Mouse (Mus musculus): Measurements from ENCODE around the gene Tmem248. TPM values are rescaled to one million over a fixed set of nuclear protein-coding genes. Genes with fewer than 3 reads are reported as not detected.

Gene Tmem248
- polyA plus RNA-seq, 1 experiment from 2014 or later, result 33.6 TPM

- Histone ChIP-seq H3K27ac (no peak overlapping the region), H3K4me1 (replicated peaks) (no peaks in the 10 kb centered on the region), H3K9me3 (0 out of 2 replicates have a peak, but pooled peaks cover 3% of the 10 kb centered on the region), H3K27me3 (ENCODE audit: insufficient read depth, poor library complexity, severe bottlenecking) (no peaks in the 10 kb centered on the region), H3K4me3 (no peak overlapping the region), H3K36me3 (peaks cover 65% of the 10 kb centered on the region)
- WGBS, result 92% methylated on average over 11 of the region's 11 CpGs
- DNase-seq (ENCODE audit: low spot score), result no peak
Observed at GRCm38 (mm10) chr5:130212956-130213355, 3.9 kb upstream of the Tmem248 start.

GRCm38 (mm10) chr5:130217406-130217805 is 525 bp downstream of the Tmem248 start:
- H3K27ac ChIP-seq, result no peak overlapping the region
- no peak overlapping the region for H3K4me3 ChIP-seq
- DNase-seq (ENCODE audit: low spot score), result no peak
- H3K9me3 ChIP-seq, result 0 out of 2 replicates have a peak, but pooled peaks cover 7% of the 10 kb centered on the region
- peaks cover 27% of the 10 kb centered on the region for H3K36me3 ChIP-seq
- no peaks in the 10 kb centered on the region for H3K27me3 ChIP-seq (ENCODE audit: insufficient read depth, poor library complexity, severe bottlenecking)
- peaks cover 10% of the 10 kb centered on the region for H3K4me1 ChIP-seq (replicated peaks)
- 96% methylated on average over 4 of the region's 4 CpGs for WGBS

- Histone ChIP-seq H3K9me3 (0 out of 2 replicates have a peak, but pooled peaks cover 7% of the 10 kb centered on the region), H3K27ac (no peak overlapping the region), H3K27me3 (ENCODE audit: insufficient read depth, poor library complexity, severe bottlenecking) (no peaks in the 10 kb centered on the region), H3K4me3 (no peak overlapping the region), H3K4me1 (replicated peaks) (peaks cover 16% of the 10 kb centered on the region), H3K36me3 (peaks cover 17% of the 10 kb centered on the region)
- 90% methylated on average over 5 of the region's 5 CpGs for WGBS
- DNase-seq (ENCODE audit: low spot score), result no peak
Observed at GRCm38 (mm10) chr5:130218336-130218735, 1.5 kb downstream of the Tmem248 start.

- Histone ChIP-seq H3K27me3 (ENCODE audit: insufficient read depth, poor library complexity, severe bottlenecking) (no peaks in the 10 kb centered on the region), H3K9me3 (0 out of 2 replicates have a peak, but pooled peaks cover 7% of the 10 kb centered on the region), H3K4me3 (peak overlapping the region; percentile 88), H3K27ac (peak overlapping the region; percentile 94), H3K36me3 (peaks cover 8% of the 10 kb centered on the region), H3K4me1 (replicated peaks) (peaks cover 24% of the 10 kb centered on the region)
- 47% methylated on average over 2 of the region's 2 CpGs for WGBS
- DNase-seq (ENCODE audit: low spot score), result no peak
Observed at GRCm38 (mm10) chr5:130221316-130221715, 4.4 kb downstream of the Tmem248 start.

GRCm38 (mm10) chr5:130221760-130222145 is 4.9 kb downstream of the Tmem248 start:
- H3K9me3 ChIP-seq, result 0 out of 2 replicates have a peak, but pooled peaks cover 7% of the 10 kb centered on the region
- H3K4me3 ChIP-seq, result peak overlapping the region; percentile 88
- under 1% methylated on average over 10 of the region's 10 CpGs for WGBS
- no peaks in the 10 kb centered on the region for H3K27me3 ChIP-seq (ENCODE audit: insufficient read depth, poor library complexity, severe bottlenecking)
- peak overlapping the region; percentile 94 for H3K27ac ChIP-seq
- DNase-seq (ENCODE audit: low spot score), result no peak
- peaks cover 8% of the 10 kb centered on the region for H3K36me3 ChIP-seq
- peaks cover 24% of the 10 kb centered on the region for H3K4me1 ChIP-seq (replicated peaks)

GRCm38 (mm10) chr5:130222146-130223004 is 5.5 kb downstream of the Tmem248 start:
- DNase-seq (ENCODE audit: low spot score), result peak; percentile 94
- Histone ChIP-seq H3K4me3 (peak overlapping the region; percentile 88), H3K9me3 (0 out of 2 replicates have a peak, but pooled peaks cover 7% of the 10 kb centered on the region), H3K36me3 (peaks cover 8% of the 10 kb centered on the region), H3K27ac (peak overlapping the region; percentile 94), H3K27me3 (ENCODE audit: insufficient read depth, poor library complexity, severe bottlenecking) (no peaks in the 10 kb centered on the region), H3K4me1 (replicated peaks) (peaks cover 24% of the 10 kb centered on the region)
- WGBS, result under 1% methylated on average over 88 of the region's 88 CpGs

- Histone ChIP-seq H3K27ac (no peak overlapping the region), H3K27me3 (ENCODE audit: insufficient read depth, poor library complexity, severe bottlenecking) (no peaks in the 10 kb centered on the region), H3K4me3 (no peak overlapping the region), H3K9me3 (no peaks in the 10 kb centered on the region), H3K36me3 (peaks cover 38% of the 10 kb centered on the region), H3K4me1 (replicated peaks) (peaks cover 15% of the 10 kb centered on the region)
- no peak for DNase-seq (ENCODE audit: low spot score)
- WGBS, result 97% methylated on average over 3 of the region's 3 CpGs
Observed at GRCm38 (mm10) chr5:130226790-130227189, 9.9 kb downstream of the Tmem248 start.

- Histone ChIP-seq H3K36me3 (peaks cover 51% of the 10 kb centered on the region), H3K4me3 (no peak overlapping the region), H3K4me1 (replicated peaks) (peaks cover 11% of the 10 kb centered on the region), H3K9me3 (no peaks in the 10 kb centered on the region), H3K27ac (no peak overlapping the region), H3K27me3 (ENCODE audit: insufficient read depth, poor library complexity, severe bottlenecking) (no peaks in the 10 kb centered on the region)
- no peak for DNase-seq (ENCODE audit: low spot score)
- 89% methylated on average over 4 of the region's 4 CpGs for WGBS
Observed at GRCm38 (mm10) chr5:130228120-130228519, 11.2 kb downstream of the Tmem248 start.

- no peaks in the 10 kb centered on the region for H3K4me1 ChIP-seq (replicated peaks)
- H3K27ac ChIP-seq, result no peak overlapping the region
- H3K36me3 ChIP-seq, result peaks cover 100% of the 10 kb centered on the region
- no peak overlapping the region for H3K4me3 ChIP-seq
- DNase-seq (ENCODE audit: low spot score), result no peak
- H3K27me3 ChIP-seq (ENCODE audit: insufficient read depth, poor library complexity, severe bottlenecking), result no peaks in the 10 kb centered on the region
- 95% methylated on average over 8 of the region's 8 CpGs for WGBS
- no peaks in the 10 kb centered on the region for H3K9me3 ChIP-seq
Observed at GRCm38 (mm10) chr5:130236302-130236701, 19.4 kb downstream of the Tmem248 start.

- 92% methylated on average over 7 of the region's 7 CpGs for WGBS
- no peaks in the 10 kb centered on the region for H3K27me3 ChIP-seq (ENCODE audit: insufficient read depth, poor library complexity, severe bottlenecking)
- no peaks in the 10 kb centered on the region for H3K9me3 ChIP-seq
- no peak for DNase-seq (ENCODE audit: low spot score)
- H3K4me3 ChIP-seq, result no peak overlapping the region
- H3K4me1 ChIP-seq (replicated peaks), result no peaks in the 10 kb centered on the region
- peaks cover 100% of the 10 kb centered on the region for H3K36me3 ChIP-seq
- H3K27ac ChIP-seq, result no peak overlapping the region
Observed at GRCm38 (mm10) chr5:130239236-130239635, 22.4 kb downstream of the Tmem248 start.

GRCm38 (mm10) chr5:130239856-130240255 is 23.0 kb downstream of the Tmem248 start:
- Histone ChIP-seq H3K9me3 (no peaks in the 10 kb centered on the region), H3K4me3 (no peak overlapping the region), H3K4me1 (replicated peaks) (no peaks in the 10 kb centered on the region), H3K36me3 (peaks cover 100% of the 10 kb centered on the region), H3K27ac (no peak overlapping the region), H3K27me3 (ENCODE audit: insufficient read depth, poor library complexity, severe bottlenecking) (no peaks in the 10 kb centered on the region)
- WGBS, result 94% methylated on average over 2 of the region's 2 CpGs
- no peak for DNase-seq (ENCODE audit: low spot score)

- H3K9me3 ChIP-seq, result no peaks in the 10 kb centered on the region
- no peak overlapping the region for H3K27ac ChIP-seq
- 95% methylated on average over 12 of the region's 12 CpGs for WGBS
- H3K36me3 ChIP-seq, result peaks cover 100% of the 10 kb centered on the region
- DNase-seq (ENCODE audit: low spot score), result no peak
- H3K4me1 ChIP-seq (replicated peaks), result no peaks in the 10 kb centered on the region
- H3K4me3 ChIP-seq, result no peak overlapping the region
- H3K27me3 ChIP-seq (ENCODE audit: insufficient read depth, poor library complexity, severe bottlenecking), result no peaks in the 10 kb centered on the region
Observed at GRCm38 (mm10) chr5:130241426-130241825, 24.5 kb downstream of the Tmem248 start.

- H3K27ac ChIP-seq, result no peak overlapping the region
- peaks cover 100% of the 10 kb centered on the region for H3K36me3 ChIP-seq
- no peak for DNase-seq (ENCODE audit: low spot score)
Observed at GRCm38 (mm10) chr5:130247823-130248222, 30.9 kb downstream of the Tmem248 start.

More at GRCm38 (mm10) chr5:130247823-130248222, 30.9 kb downstream of the Tmem248 start:
- 91% methylated on average over 5 of the region's 5 CpGs for WGBS
- no peak overlapping the region for H3K4me3 ChIP-seq
- no peaks in the 10 kb centered on the region for H3K4me1 ChIP-seq (replicated peaks)
- no peaks in the 10 kb centered on the region for H3K9me3 ChIP-seq
- no peaks in the 10 kb centered on the region for H3K27me3 ChIP-seq (ENCODE audit: insufficient read depth, poor library complexity, severe bottlenecking)
